Mouse (Mus musculus) kidney, adult 2 months (tissue): ENCODE measurements around the gene Ace3.

Experiments used
- CTCF ChIP-seq: fragments of 200-500 bp; conservative IDR thresholded peaks from 2 replicates; pipeline ENCODE4 v1.5.1; 2011; ENCODE audit warnings: low read depth, mild to moderate bottlenecking, control low read depth, low read length, moderate library complexity, mixed read lengths; ENCODE audit not compliant: insufficient read depth, insufficient read length
- POLR2A ChIP-seq: fragments of 200-500 bp; IDR thresholded peaks from one replicate; pipeline ENCODE4 v1.6.1; 2011; ENCODE audit warnings: low read depth, low read length, control low read depth

DNA sequence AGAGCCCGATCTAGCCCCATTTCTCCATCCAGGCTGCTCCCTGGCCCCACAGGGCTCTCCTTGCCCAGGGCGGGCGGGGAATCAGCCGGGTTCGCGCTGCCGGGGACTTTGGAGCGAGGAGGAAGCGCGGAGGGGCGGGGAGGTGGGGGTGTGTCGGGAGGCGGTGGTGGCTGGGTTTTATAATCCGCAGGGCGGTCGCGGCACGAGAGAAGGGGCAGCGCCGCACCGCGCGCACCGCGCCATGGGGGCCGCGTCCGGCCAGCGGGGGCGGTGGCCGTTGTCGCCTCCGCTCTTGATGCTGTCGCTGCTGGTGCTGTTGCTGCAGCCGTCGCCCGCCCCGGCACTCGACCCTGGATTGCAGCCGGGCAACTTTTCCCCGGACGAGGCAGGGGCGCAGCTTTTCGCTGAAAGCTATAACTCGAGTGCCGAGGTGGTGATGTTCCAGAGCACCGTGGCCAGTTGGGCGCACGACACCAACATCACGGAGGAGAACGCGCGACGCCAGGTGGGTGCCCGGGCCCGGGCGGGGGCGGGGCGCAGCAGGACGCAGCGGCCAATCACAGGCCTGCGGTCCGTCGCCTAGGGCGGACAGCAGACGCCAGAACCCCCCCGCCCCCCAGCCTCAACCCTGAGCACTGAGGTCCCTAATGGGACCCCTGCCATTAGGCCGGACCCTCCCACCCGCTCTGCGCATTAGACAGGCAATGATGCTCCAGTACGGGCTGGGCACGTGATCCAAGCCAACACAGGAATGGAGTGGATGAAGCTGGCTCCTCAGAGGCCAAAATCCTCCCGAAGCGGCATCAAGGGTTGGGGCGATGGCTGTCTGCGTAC is 26.5 kb upstream of the Ace3 start, which contains the start of gene Ace:
- TF ChIP-seq CTCF: no peak
- TF ChIP-seq POLR2A: no peak
